Mouse (Mus musculus) MEL (cell line): ENCODE measurements around the gene Gucd1. TPM values are rescaled to one million over a fixed set of nuclear protein-coding genes. Genes with fewer than 3 reads are reported as not detected.

Experiments used
- DNase-seq: peaks from one replicate; pipeline ENCODE4 v3.0.0; 2011; ENCODE audit warnings: low read depth, low spot score
- H3K27ac ChIP-seq: 2 replicates; pipeline ENCODE4 v1.5.1; 2012; ENCODE audit warnings: low read depth, mild to moderate bottlenecking, control low read depth, low read length, moderate library complexity; ENCODE audit not compliant: control insufficient read depth
- H3K27me3 ChIP-seq, 2 experiments: fragments of 150-350 bp in 1 of 2; sonication (generic) in 1 of 2; 2 replicates each; pipeline ENCODE4 v1.6.1; 2012; ENCODE audit warnings: low read length in 2 of 2, mild to moderate bottlenecking in 2 of 2, improper control_type of control experiment in 1 of 2, moderate library complexity in 1 of 2; ENCODE audit not compliant: insufficient read depth in 2 of 2, control insufficient read depth in 1 of 2
- H3K36me3 ChIP-seq, 2 experiments: 2 replicates each; pipeline ENCODE4 v1.6.1; 2012 to 2014; ENCODE audit warnings: low read length in 2 of 2, improper control_type of control experiment in 1 of 2, inconsistent platforms in 1 of 2, mild to moderate bottlenecking in 1 of 2; ENCODE audit not compliant: insufficient read depth in 2 of 2, control insufficient read depth in 1 of 2
- H3K4me1 ChIP-seq, 2 experiments: fragments of 150-350 bp in 1 of 2; sonication (generic) in 1 of 2; 2 replicates each; pipeline ENCODE4 v1.6.1; 2012; ENCODE audit warnings: low read length in 2 of 2, improper control_type of control experiment in 1 of 2, mild to moderate bottlenecking in 1 of 2; ENCODE audit not compliant: insufficient read depth in 2 of 2, control insufficient read depth in 1 of 2
- H3K4me3 ChIP-seq, 2 experiments: fragments of 150-350 bp in 1 of 2; sonication (generic) in 1 of 2; 2 replicates each; pipeline ENCODE4 v1.5.1; 2012; ENCODE audit warnings: low read depth in 2 of 2, low read length in 2 of 2, mild to moderate bottlenecking in 2 of 2, moderate library complexity in 2 of 2, control low read depth in 1 of 2, improper control_type of control experiment in 1 of 2; ENCODE audit not compliant: control insufficient read depth in 1 of 2, insufficient read depth in 1 of 2
- H3K79me2 ChIP-seq: 2 replicates; pipeline ENCODE4 v1.6.1; 2012; ENCODE audit warnings: mild to moderate bottlenecking, low read length, moderate library complexity; ENCODE audit not compliant: control insufficient read depth, poor library complexity, insufficient read depth
- H3K9ac ChIP-seq: 2 replicates; pipeline ENCODE4 v1.6.1; 2012; ENCODE audit warnings: low read depth, mild to moderate bottlenecking, control low read depth, low read length, moderate library complexity; ENCODE audit not compliant: control insufficient read depth, poor library complexity, severe bottlenecking
- H3K9me3 ChIP-seq: fragments of 150-350 bp; sonication (generic); replicated peaks from 2 replicates; pipeline ENCODE4 v1.6.1; 2012; ENCODE audit warnings: mild to moderate bottlenecking, low read length, improper control_type of control experiment, moderate library complexity; ENCODE audit not compliant: insufficient read depth
- BHLHE40 ChIP-seq: IDR thresholded peaks from 2 replicates; pipeline ENCODE4 v1.6.1; 2012; ENCODE audit warnings: low read depth, mild to moderate bottlenecking, inconsistent platforms, low read length, improper control_type of control experiment, borderline replicate concordance
- CHD1 ChIP-seq: IDR thresholded peaks from 2 replicates; pipeline ENCODE4 v1.6.1; 2012; ENCODE audit warnings: low read depth, mild to moderate bottlenecking, inconsistent platforms, low read length, improper control_type of control experiment
- CTCF ChIP-seq, 3 experiments: IDR thresholded peaks in 2 of 3; conservative IDR thresholded peaks in 1 of 3; 2 replicates each; pipeline ENCODE4 v1.5.1; 2011 to 2012; ENCODE audit warnings: low read length in 3 of 3, low read depth in 2 of 3, mild to moderate bottlenecking in 2 of 3, improper control_type of control experiment in 1 of 3, inconsistent platforms in 1 of 3, mixed read lengths in 1 of 3, moderate library complexity in 1 of 3; ENCODE audit not compliant: control insufficient read depth in 1 of 3, insufficient read depth in 1 of 3, poor library complexity in 1 of 3, severe bottlenecking in 1 of 3
- ELF1 ChIP-seq: IDR thresholded peaks from 2 replicates; pipeline ENCODE4 v1.6.1; 2014; ENCODE audit warnings: low read depth, mild to moderate bottlenecking, inconsistent platforms, low read length, improper control_type of control experiment, moderate library complexity
- ETS1 ChIP-seq: IDR thresholded peaks from 2 replicates; pipeline ENCODE4 v1.6.1; 2012; ENCODE audit warnings: low read depth, mild to moderate bottlenecking, inconsistent platforms, low read length, improper control_type of control experiment, moderate library complexity
- GABPA ChIP-seq: IDR thresholded peaks from 2 replicates; pipeline ENCODE4 v1.6.1; 2012; ENCODE audit warnings: low read depth, mild to moderate bottlenecking, inconsistent platforms, low read length, improper control_type of control experiment, moderate library complexity
- HCFC1 ChIP-seq: IDR thresholded peaks from 2 replicates; pipeline ENCODE4 v1.6.1; 2012; ENCODE audit warnings: low read depth, mild to moderate bottlenecking, inconsistent platforms, low read length, improper control_type of control experiment, moderate library complexity
- KAT2A ChIP-seq: conservative IDR thresholded peaks from 2 replicates; pipeline ENCODE4 v1.6.1; 2012; ENCODE audit warnings: low read depth, low read length, improper control_type of control experiment, inconsistent platforms
- MAFK ChIP-seq: IDR thresholded peaks from 2 replicates; pipeline ENCODE4 v1.6.1; 2011; ENCODE audit warnings: low read depth, mild to moderate bottlenecking, low read length, improper control_type of control experiment, borderline replicate concordance
- MAZ ChIP-seq: IDR thresholded peaks from 2 replicates; pipeline ENCODE4 v1.6.1; 2012; ENCODE audit warnings: low read depth, mild to moderate bottlenecking, inconsistent platforms, low read length, improper control_type of control experiment
- MYB ChIP-seq: IDR thresholded peaks from 2 replicates; pipeline ENCODE4 v1.6.1; 2011; ENCODE audit warnings: mild to moderate bottlenecking, low read depth, low read length, improper control_type of control experiment
- MYC ChIP-seq: IDR thresholded peaks from 2 replicates; pipeline ENCODE4 v1.6.1; 2011; ENCODE audit warnings: low read depth, mild to moderate bottlenecking, low read length, improper control_type of control experiment, moderate library complexity
- NELFE ChIP-seq: IDR thresholded peaks from 2 replicates; pipeline ENCODE4 v1.6.1; 2011; ENCODE audit warnings: low read depth, low read length, improper control_type of control experiment
- NRF1 ChIP-seq: IDR thresholded peaks from 2 replicates; pipeline ENCODE4 v1.6.1; 2014; ENCODE audit warnings: low read depth, mild to moderate bottlenecking, inconsistent platforms, low read length, improper control_type of control experiment, moderate library complexity; ENCODE audit not compliant: poor library complexity, insufficient read depth, severe bottlenecking
- RAD21 ChIP-seq: IDR thresholded peaks from 2 replicates; pipeline ENCODE4 v1.6.1; 2011; ENCODE audit warnings: mild to moderate bottlenecking, low read depth, low read length, improper control_type of control experiment
- RCOR1 ChIP-seq: IDR thresholded peaks from 2 replicates; pipeline ENCODE4 v1.6.1; 2012; ENCODE audit warnings: low read depth, mild to moderate bottlenecking, inconsistent platforms, low read length, improper control_type of control experiment
- SIN3A ChIP-seq: IDR thresholded peaks from 2 replicates; pipeline ENCODE4 v1.6.1; 2012; ENCODE audit warnings: low read length, improper control_type of control experiment, inconsistent platforms
- SMC3 ChIP-seq: IDR thresholded peaks from 2 replicates; pipeline ENCODE4 v1.6.1; 2011; ENCODE audit warnings: low read depth, low read length, improper control_type of control experiment
- TAL1 ChIP-seq: IDR thresholded peaks from 2 replicates; pipeline ENCODE4 v1.6.1; 2012; ENCODE audit warnings: mild to moderate bottlenecking, inconsistent platforms, low read length, moderate library complexity, mixed read lengths
- TBP ChIP-seq: IDR thresholded peaks from 2 replicates; pipeline ENCODE4 v1.8.0; 2011; ENCODE audit warnings: low read depth, low read length, improper control_type of control experiment
- TCF12 ChIP-seq: IDR thresholded peaks from 2 replicates; pipeline ENCODE4 v1.6.1; 2014; ENCODE audit warnings: low read depth, mild to moderate bottlenecking, inconsistent platforms, low read length, improper control_type of control experiment, moderate library complexity
- USF2 ChIP-seq, 2 experiments: IDR thresholded peaks; 2 replicates each; pipeline ENCODE4 v1.6.1; 2011 to 2012; ENCODE audit warnings: improper control_type of control experiment in 2 of 2, low read length in 2 of 2, borderline replicate concordance in 1 of 2, inconsistent platforms in 1 of 2, low read depth in 1 of 2, mild to moderate bottlenecking in 1 of 2; ENCODE audit not compliant: insufficient read depth in 1 of 2
- ZC3H11A ChIP-seq: IDR thresholded peaks from 2 replicates; pipeline ENCODE4 v1.6.1; 2012; ENCODE audit warnings: low read depth, mild to moderate bottlenecking, inconsistent platforms, low read length, improper control_type of control experiment
- ZKSCAN1 ChIP-seq: IDR thresholded peaks from 2 replicates; pipeline ENCODE4 v1.6.1; 2012; ENCODE audit warnings: low read depth, mild to moderate bottlenecking, inconsistent platforms, low read length, improper control_type of control experiment, moderate library complexity
- ZMIZ1 ChIP-seq: IDR thresholded peaks from 2 replicates; pipeline ENCODE4 v1.6.1; 2012; ENCODE audit warnings: low read depth, mild to moderate bottlenecking, inconsistent platforms, low read length, improper control_type of control experiment, moderate library complexity
- polyA plus RNA-seq, 2 experiments: library from polyadenylated mRNA; stranded (reverse) in 1 of 2; unstranded in 1 of 2; fragments of >175 nt in 1 of 2; fragments of >200 nt in 1 of 2; gene quantifications; 2 replicates each; pipeline versions ENCODE4 v1.2.1 to v1.2.4; 2012; ENCODE audit warnings: low replicate concordance in 2 of 2, low read depth in 1 of 2; ENCODE audit not compliant: insufficient read length in 2 of 2, insufficient read depth in 1 of 2, missing spikeins in 1 of 2
- total RNA-seq: library from RNA; depleted of rRNA; stranded (reverse); fragments of 300-350 nt; gene quantifications from 2 replicates; pipeline ENCODE4 v1.2.3, GENCODE M21; 2012

Gucd1 gene
- total and polyA plus RNA-seq, 3 experiments, result 18.7 to 30.7 TPM; not detected in 1

DNA sequence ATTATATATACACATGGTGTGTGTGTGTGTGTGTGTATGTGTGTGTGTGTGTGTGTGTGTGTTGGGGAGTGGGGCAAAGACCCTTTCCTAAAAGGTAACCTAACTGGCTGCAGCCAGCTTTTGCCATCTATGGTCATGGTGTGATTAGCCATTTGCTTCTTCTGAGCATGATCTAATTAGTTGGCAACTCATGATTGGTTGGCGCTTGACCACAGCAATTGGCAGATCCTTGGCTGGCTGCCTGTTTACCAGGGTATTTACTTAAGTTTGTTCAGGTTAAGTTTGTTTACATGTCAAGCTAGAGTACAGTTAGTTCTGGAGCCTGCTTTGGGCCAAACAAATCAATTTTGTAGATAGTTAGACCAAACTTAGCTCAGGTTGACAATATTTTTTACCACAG is 16.1 kb downstream of the Gucd1 start:
- Histone ChIP-seq H3K9ac (no peak overlapping the region), H3K9me3 (no peaks in the 10 kb centered on the region), H3K27ac (no peak overlapping the region), H3K27me3 (no peaks in the 10 kb centered on the region), H3K36me3 (peaks cover 0 to 6% of the 10 kb centered on the region in 2 experiments; a peak in 2 of 4 replicates), H3K79me2 (no peaks in the 10 kb centered on the region), H3K4me1 (peaks cover 0 to 14% of the 10 kb centered on the region in 2 experiments; a peak in 2 of 4 replicates), H3K4me3 (no peak overlapping the region)
- no peak for DNase-seq
- TF ChIP-seq ETS1 (no peak), ELF1 (no peak), NELFE (no peak), CTCF (IDR thresholded peaks at IDR 0.05 in 2 of 3, conservative IDR thresholded peaks at IDR 0.05 in 1 of 3; ENCODE audit: control insufficient read depth in 1 of 3, insufficient read depth in 1 of 3, low read depth in 2 of 3, low read length in 3 of 3, poor library complexity in 1 of 3, severe bottlenecking in 1 of 3) (no peak), MYC (no peak), RAD21 (no peak), GABPA (no peak), MYB (no peak), KAT2A (no peak), ZMIZ1 (no peak), MAFK (no peak), SIN3A (no peak), TAL1 (no peak), ZKSCAN1 (no peak), USF2 (IDR thresholded peaks at IDR 0.05; ENCODE audit: borderline replicate concordance in 1 of 2, insufficient read depth in 1 of 2, low read depth in 1 of 2, low read length in 2 of 2) (no peak), SMC3 (no peak), NRF1 (no peak), TBP (no peak)

DNA sequence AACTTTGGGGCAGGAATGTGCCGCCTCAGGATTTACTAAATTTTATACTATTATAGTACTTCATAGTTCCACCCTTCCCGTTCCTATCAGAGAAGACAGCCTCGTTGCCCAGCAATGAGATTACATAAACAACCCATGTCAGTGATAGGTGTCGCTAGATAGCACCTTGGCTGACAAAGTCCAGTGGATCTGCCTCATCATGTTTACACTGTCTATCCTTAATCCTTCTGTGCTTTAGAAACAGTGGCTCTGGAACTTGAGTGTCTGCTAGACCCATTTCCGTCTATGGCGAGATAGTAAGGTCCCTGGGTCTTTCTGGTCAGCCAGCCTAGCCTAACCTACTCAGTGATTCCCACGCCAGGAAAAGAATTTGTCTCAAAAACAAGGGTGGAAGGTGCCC is 17.4 kb downstream of the Gucd1 start:
- H3K27me3 ChIP-seq, result no peaks in the 10 kb centered on the region
- no peak overlapping the region for H3K4me3 ChIP-seq
- H3K27ac ChIP-seq, result no peak overlapping the region
- DNase-seq, result no peak
- no peak for TF ChIP-seq MAZ
- TF ChIP-seq HCFC1, result no peak
- no peak for TF ChIP-seq TCF12
- TF ChIP-seq RCOR1, result no peak
- TF ChIP-seq MAFK, result no peak
- TF ChIP-seq ZMIZ1, result no peak
- no peak for TF ChIP-seq TBP
- TF ChIP-seq CHD1, result no peak
- TF ChIP-seq BHLHE40, result no peak
- TF ChIP-seq KAT2A, result no peak
- TF ChIP-seq ZC3H11A, result no peak
- no peak for TF ChIP-seq TAL1
- no peak for TF ChIP-seq ETS1
- peaks cover 0 to 6% of the 10 kb centered on the region in 2 experiments; a peak in 2 of 4 replicates for H3K36me3 ChIP-seq
- H3K79me2 ChIP-seq, result no peaks in the 10 kb centered on the region
- H3K9ac ChIP-seq, result no peak overlapping the region
- peaks cover 0 to 14% of the 10 kb centered on the region in 2 experiments; a peak in 2 of 4 replicates for H3K4me1 ChIP-seq
- H3K9me3 ChIP-seq, result no peaks in the 10 kb centered on the region
